Mouse (Mus musculus) kidney, postnatal 0 days (tissue): ENCODE data around the gene Masp1. TPM values are rescaled to one million over a fixed set of nuclear protein-coding genes. Genes with fewer than 3 reads are reported as not detected.

ENCODE experiments used
- ATAC-seq: fragments of 200-750 bp; cut with Nextera tagmentation; replicated peaks from 2 replicates; pipeline ENCODE4 v1.8.0; 2017; ENCODE audit warnings: low read depth, moderate number of reproducible peaks, moderate TSS enrichment, moderate library complexity; ENCODE audit not compliant: low FRiP score
- DNase-seq: peaks from one replicate; pipeline ENCODE4 v3.0.0-alpha.2; 2016; ENCODE audit warnings: low spot score
- H3K27ac ChIP-seq: fragments of 300-500 bp; sonication (generic); 2 replicates; pipeline ENCODE4 v1.5.1; 2014; ENCODE audit warnings: mild to moderate bottlenecking
- H3K27me3 ChIP-seq: fragments of 300-500 bp; sonication (generic); 2 replicates; pipeline ENCODE4 v1.6.1; 2014; ENCODE audit warnings: low read length, mixed read lengths; ENCODE audit not compliant: insufficient read depth
- H3K36me3 ChIP-seq: fragments of 300-500 bp; sonication (generic); 2 replicates; pipeline ENCODE4 v1.6.1; 2014; ENCODE audit warnings: low read length, mixed read lengths; ENCODE audit not compliant: insufficient read depth
- H3K4me1 ChIP-seq: fragments of 300-500 bp; sonication (generic); replicated peaks from 2 replicates; pipeline ENCODE4 v1.6.1; 2014; ENCODE audit warnings: antibody characterized with exemption, low read length, mixed read lengths; ENCODE audit not compliant: insufficient read depth
- H3K4me2 ChIP-seq: fragments of 300-500 bp; sonication (generic); 2 replicates; pipeline ENCODE4 v1.6.1; 2014; ENCODE audit warnings: mild to moderate bottlenecking, low read length, moderate library complexity, mixed read lengths
- H3K4me3 ChIP-seq: fragments of 300-500 bp; sonication (generic); replicated peaks from 2 replicates; pipeline ENCODE4 v1.5.1; 2014; ENCODE audit warnings: low read depth, low read length
- H3K9ac ChIP-seq: fragments of 300-500 bp; sonication (generic); 2 replicates; pipeline ENCODE4 v1.6.1; 2014; ENCODE audit warnings: low read depth, low read length
- H3K9me3 ChIP-seq: fragments of 300-500 bp; sonication (generic); replicated peaks from 2 replicates; pipeline ENCODE4 v1.6.1; 2016; ENCODE audit warnings: low read length, inconsistent platforms, mixed read lengths
- CTCF ChIP-seq: IDR thresholded peaks from 2 replicates; pipeline ENCODE4 v1.5.1; 2016; ENCODE audit warnings: antibody characterized with exemption, low read depth, mild to moderate bottlenecking, moderate library complexity
- WGBS: fragments of 180-500 bp; shearing (Covaris S2); extraction: QIAGEN DNeasy Blood & Tissue Kit; methylation state at CpG from one replicate; pipeline ENCODE4 v1.1.7; 2014; 5-methylcytosine and 5-hydroxymethylcytosine counted together
- polyA plus RNA-seq: library from polyadenylated mRNA; unstranded; fragments of >200 nt; fragmentation: Nextera tagmentation; extraction: Ambion mirVana; gene quantifications from 2 replicates; pipeline ENCODE4 v1.2.1, GENCODE M21; 2015

The Masp1 gene
- polyA plus RNA-seq, 1 experiment from 2014 or later: 3.3 TPM

- H3K4me1 ChIP-seq: no peaks in the 10 kb centered on the region
- H3K4me3 ChIP-seq: no peak overlapping the region
- no peak overlapping the region for H3K9ac ChIP-seq
- TF ChIP-seq CTCF: no peak
- no peaks in the 10 kb centered on the region for H3K9me3 ChIP-seq
- H3K36me3 ChIP-seq: no peaks in the 10 kb centered on the region
- DNase-seq: no peak
- no peak overlapping the region for H3K27ac ChIP-seq
- no peaks in the 10 kb centered on the region for H3K27me3 ChIP-seq
- no peak overlapping the region for H3K4me2 ChIP-seq
- no peak for ATAC-seq
Measured at GRCm38 (mm10) chr16:23476598-23476997, 44.0 kb downstream of the Masp1 start.

- H3K4me2 ChIP-seq: no peak overlapping the region
- H3K9me3 ChIP-seq: no peaks in the 10 kb centered on the region
- H3K4me3 ChIP-seq: no peak overlapping the region
- ATAC-seq: no peak
- no peak for DNase-seq
- H3K9ac ChIP-seq: no peak overlapping the region
- no peak for TF ChIP-seq CTCF
- H3K27me3 ChIP-seq: no peaks in the 10 kb centered on the region
- WGBS: 90% methylated on average over 4 of the region's 4 CpGs
- H3K36me3 ChIP-seq: no peaks in the 10 kb centered on the region
- H3K4me1 ChIP-seq: no peaks in the 10 kb centered on the region
- no peak overlapping the region for H3K27ac ChIP-seq
Measured at GRCm38 (mm10) chr16:23475651-23476050, 45.0 kb downstream of the Masp1 start.

- WGBS: 43% methylated on average over 3 of the region's 3 CpGs
- Histone ChIP-seq H3K4me2 (no peak overlapping the region), H3K9ac (no peak overlapping the region), H3K9me3 (no peaks in the 10 kb centered on the region), H3K4me3 (no peak overlapping the region), H3K27ac (no peak overlapping the region), H3K27me3 (no peaks in the 10 kb centered on the region), H3K4me1 (no peaks in the 10 kb centered on the region), H3K36me3 (no peaks in the 10 kb centered on the region)
- TF ChIP-seq CTCF: no peak
- DNase-seq (no peak), ATAC-seq (no peak)
Measured at GRCm38 (mm10) chr16:23472046-23472445, 48.6 kb downstream of the Masp1 start.

GRCm38 (mm10) chr16:23471551-23471950 is 49.1 kb downstream of the Masp1 start:
- ATAC-seq: no peak
- WGBS: 90% methylated on average over 6 of the region's 6 CpGs

GRCm38 (mm10) chr16:23463671-23464347 is 56.8 kb downstream of the Masp1 start:
- Histone ChIP-seq H3K27ac (no peak overlapping the region), H3K27me3 (no peaks in the 10 kb centered on the region), H3K4me3 (no peak overlapping the region), H3K9ac (no peak overlapping the region), H3K9me3 (no peaks in the 10 kb centered on the region), H3K4me2 (no peak overlapping the region), H3K4me1 (no peaks in the 10 kb centered on the region), H3K36me3 (no peaks in the 10 kb centered on the region)
- ATAC-seq: no peak
- no peak for DNase-seq
- 84% methylated on average over 4 of the region's 4 CpGs for WGBS
- TF ChIP-seq CTCF: no peak

More at GRCm38 (mm10) chr16:23471551-23471950, 49.1 kb downstream of the Masp1 start:
- no peak for TF ChIP-seq CTCF
- Histone ChIP-seq H3K4me2 (no peak overlapping the region), H3K9ac (no peak overlapping the region), H3K36me3 (no peaks in the 10 kb centered on the region), H3K27ac (no peak overlapping the region), H3K4me1 (no peaks in the 10 kb centered on the region), H3K4me3 (no peak overlapping the region), H3K27me3 (no peaks in the 10 kb centered on the region), H3K9me3 (no peaks in the 10 kb centered on the region)
- no peak for DNase-seq

GRCm38 (mm10) chr16:23458906-23459588 is 61.6 kb downstream of the Masp1 start:
- Histone ChIP-seq H3K4me2 (no peak overlapping the region), H3K36me3 (no peaks in the 10 kb centered on the region), H3K9ac (no peak overlapping the region), H3K9me3 (no peaks in the 10 kb centered on the region), H3K27ac (no peak overlapping the region), H3K4me3 (no peak overlapping the region), H3K27me3 (no peaks in the 10 kb centered on the region), H3K4me1 (no peaks in the 10 kb centered on the region)
- no peak for DNase-seq
- 41% methylated on average over 7 of the region's 7 CpGs for WGBS
- no peak for TF ChIP-seq CTCF
- no peak for ATAC-seq
